Mouse (Mus musculus) brain, adult 2 months (tissue): Measurements from ENCODE around the gene Nr3c2.

Source experiments
- DNase-seq: peaks from one replicate; pipeline ENCODE4 v3.0.0; 2011; ENCODE audit warnings: low read depth, low spot score

Gene Nr3c2

GRCm38 (mm10) chr8:77250094-77250493 lies 350.9 kb downstream of the Nr3c2 start:
- DNase-seq: no peak

- no peak for DNase-seq
Measured at GRCm38 (mm10) chr8:77251134-77251533, 351.9 kb downstream of the Nr3c2 start.

GRCm38 (mm10) chr8:77254466-77254865 lies 355.2 kb downstream of the Nr3c2 start:
- no peak for DNase-seq

GRCm38 (mm10) chr8:77256450-77257084 lies 357.3 kb downstream of the Nr3c2 start:
- peak; percentile 93 for DNase-seq

- DNase-seq: peak; percentile 33
Measured at GRCm38 (mm10) chr8:77257085-77257451, 357.8 kb downstream of the Nr3c2 start.

- no peak for DNase-seq
Measured at GRCm38 (mm10) chr8:77261215-77261614, 362.0 kb downstream of the Nr3c2 start.

- peak; percentile 76 for DNase-seq
Measured at GRCm38 (mm10) chr8:77262216-77263009, 363.2 kb downstream of the Nr3c2 start.

GRCm38 (mm10) chr8:77267941-77268405 lies 368.7 kb downstream of the Nr3c2 start:
- peak; percentile 38 for DNase-seq

GRCm38 (mm10) chr8:77272136-77272535 lies 372.9 kb downstream of the Nr3c2 start:
- no peak for DNase-seq

- DNase-seq: no peak
Measured at GRCm38 (mm10) chr8:77275571-77275970, 376.3 kb downstream of the Nr3c2 start.

- no peak for DNase-seq
Measured at GRCm38 (mm10) chr8:77276827-77277226, 377.6 kb downstream of the Nr3c2 start.

GRCm38 (mm10) chr8:77278246-77278645 lies 379.0 kb downstream of the Nr3c2 start:
- no peak for DNase-seq

- DNase-seq: peak; percentile 16
Measured at GRCm38 (mm10) chr8:77279977-77280376, 380.7 kb downstream of the Nr3c2 start.

GRCm38 (mm10) chr8:77282605-77283236 lies 383.5 kb downstream of the Nr3c2 start:
- DNase-seq: peak; percentile 14

- DNase-seq: no peak
Measured at GRCm38 (mm10) chr8:77284473-77284872, 385.2 kb downstream of the Nr3c2 start.

GRCm38 (mm10) chr8:77288065-77288464 lies 388.8 kb downstream of the Nr3c2 start:
- no peak for DNase-seq

- DNase-seq: peak; percentile 45
Measured at GRCm38 (mm10) chr8:77288492-77288891, 389.2 kb downstream of the Nr3c2 start.

GRCm38 (mm10) chr8:77292120-77292519 lies 392.9 kb downstream of the Nr3c2 start:
- DNase-seq: no peak

GRCm38 (mm10) chr8:77292649-77293048 lies 393.4 kb downstream of the Nr3c2 start:
- peak; percentile 89 for DNase-seq

GRCm38 (mm10) chr8:77294599-77294998 lies 395.4 kb downstream of the Nr3c2 start:
- peak; percentile 66 for DNase-seq
